Mouse (Mus musculus) embryo, embryonic 11 days (tissue): Measurements from ENCODE around the gene Nkain1.
A peak's percentile ranks its signal among the peaks of the same experiment; 100 is the strongest.

Experiments
- DNase-seq: peaks from one replicate; pipeline ENCODE4 v3.0.0-alpha.2; 2015

Gene Nkain1

GRCm38 (mm10) chr4:130574048-130574413 lies at the start of gene Nkain1:
Nkain1 (minus strand) TSS chr4:130574173.
- peak; percentile 87 for DNase-seq

GRCm38 (mm10) chr4:130578734-130579274 lies 4.8 kb upstream of the Nkain1 start:
- no peak for DNase-seq

GRCm38 (mm10) chr4:130577081-130577480 lies 3.1 kb upstream of the Nkain1 start:
- DNase-seq = no peak

- DNase-seq = no peak
Measured at GRCm38 (mm10) chr4:130576247-130576931, 2.4 kb upstream of the Nkain1 start.

GRCm38 (mm10) chr4:130575533-130575932 lies 1.6 kb upstream of the Nkain1 start:
- no peak for DNase-seq

- no peak for DNase-seq
Measured at GRCm38 (mm10) chr4:130574861-130575460, 988 bp upstream of the Nkain1 start.

GRCm38 (mm10) chr4:130573351-130574047 lies 474 bp downstream of the Nkain1 start:
- DNase-seq = peak; percentile 57

- no peak for DNase-seq
Measured at GRCm38 (mm10) chr4:130573012-130573350, 992 bp downstream of the Nkain1 start.

GRCm38 (mm10) chr4:130572545-130572944 lies 1.4 kb downstream of the Nkain1 start:
- no peak for DNase-seq

- DNase-seq = no peak
Measured at GRCm38 (mm10) chr4:130570941-130571720, 2.8 kb downstream of the Nkain1 start.

GRCm38 (mm10) chr4:130568043-130568978 lies 5.7 kb downstream of the Nkain1 start:
- DNase-seq = no peak

- peak; percentile 63 for DNase-seq
Measured at GRCm38 (mm10) chr4:130563820-130564219, 10.2 kb downstream of the Nkain1 start.

- DNase-seq = no peak
Measured at GRCm38 (mm10) chr4:130563260-130563756, 10.7 kb downstream of the Nkain1 start.

- no peak for DNase-seq
Measured at GRCm38 (mm10) chr4:130560576-130561310, 13.2 kb downstream of the Nkain1 start.

GRCm38 (mm10) chr4:130559220-130559619 lies 14.8 kb downstream of the Nkain1 start:
- DNase-seq = no peak

GRCm38 (mm10) chr4:130557852-130558251 lies 16.1 kb downstream of the Nkain1 start:
- DNase-seq = no peak

GRCm38 (mm10) chr4:130556992-130557391 lies 17.0 kb downstream of the Nkain1 start:
- DNase-seq = no peak

GRCm38 (mm10) chr4:130556224-130556623 lies 17.7 kb downstream of the Nkain1 start:
- DNase-seq = peak; percentile 71

GRCm38 (mm10) chr4:130553121-130553448 lies 20.9 kb downstream of the Nkain1 start:
- DNase-seq = peak; percentile 66

GRCm38 (mm10) chr4:130552312-130553120 lies 21.5 kb downstream of the Nkain1 start:
- DNase-seq = peak; percentile 75
